Mouse (Mus musculus): Measurements from ENCODE around the gene Rdh16f2.
"Not testable (repeated sequence)": the region's sequence is repeated elsewhere in the genome, so short reads cannot be mapped to it uniquely, and the experiment has no call there.

The Rdh16f2 gene

DNA sequence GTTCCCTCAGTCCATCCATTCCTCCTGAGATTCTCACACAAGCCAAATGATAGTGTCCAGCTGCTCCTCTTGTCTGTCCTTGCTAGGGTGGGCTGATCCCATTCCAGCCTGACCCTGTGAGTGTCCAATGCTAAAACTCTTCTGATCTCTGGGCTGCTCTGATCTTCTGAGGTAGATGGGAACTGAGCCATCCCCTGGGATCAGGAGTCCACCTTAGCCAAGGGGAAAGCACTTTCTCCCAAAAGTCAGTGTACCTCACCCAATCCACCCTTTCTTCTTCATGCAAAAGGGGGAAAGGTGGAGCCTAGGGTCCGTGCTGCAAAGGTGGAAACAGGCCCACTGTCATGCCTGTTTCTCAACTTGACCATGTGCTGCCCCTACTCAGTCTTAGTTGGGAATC is 25.2 kb downstream of the Rdh16f2 start:
- no peak for DNase-seq (ENCODE audit: low spot score in 2 of 2)

DNA sequence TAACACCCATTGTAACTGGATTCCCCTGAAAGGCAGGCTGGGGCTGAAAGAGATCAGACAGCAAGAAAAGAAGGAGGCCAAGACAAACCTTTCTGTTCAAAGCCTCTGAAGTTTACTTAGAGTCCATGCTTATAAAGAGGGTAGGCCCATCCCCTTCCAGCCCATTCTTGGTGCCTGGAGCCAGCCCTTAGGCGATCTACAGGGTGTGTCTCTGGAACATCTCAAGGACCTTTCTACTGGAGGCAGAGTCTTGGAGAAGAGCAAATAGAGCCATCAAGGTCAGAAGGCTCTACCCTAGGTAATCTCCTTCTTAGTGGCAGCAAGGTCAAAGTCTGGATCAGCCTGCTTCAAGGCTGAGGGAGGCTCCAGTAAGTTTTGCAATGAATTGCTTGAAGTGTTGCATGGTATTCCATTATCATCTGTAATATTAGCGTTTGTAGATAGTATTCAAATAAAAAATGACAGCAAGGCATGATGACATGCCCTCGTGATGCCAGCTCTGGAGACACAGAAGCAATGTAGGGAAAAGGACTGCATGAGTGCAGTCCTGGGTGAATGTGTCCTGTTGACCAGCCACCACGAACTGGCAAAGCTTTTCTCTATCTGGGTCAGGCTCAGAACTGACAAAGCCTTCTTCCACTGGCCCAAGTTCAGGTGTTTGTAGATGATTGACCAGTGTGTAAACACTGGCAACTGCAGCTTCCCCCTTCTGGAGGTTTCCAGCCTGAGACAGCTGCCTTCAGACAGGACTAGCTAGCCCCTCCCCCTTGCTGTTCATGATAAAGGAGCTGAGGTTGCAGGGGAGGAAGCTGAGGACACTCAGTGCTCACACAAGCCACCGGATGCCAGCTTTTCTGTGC is 27.1 kb downstream of the Rdh16f2 start:
- DNase-seq (ENCODE audit: low spot score in 2 of 2) = not testable (repeated sequence)

DNA sequence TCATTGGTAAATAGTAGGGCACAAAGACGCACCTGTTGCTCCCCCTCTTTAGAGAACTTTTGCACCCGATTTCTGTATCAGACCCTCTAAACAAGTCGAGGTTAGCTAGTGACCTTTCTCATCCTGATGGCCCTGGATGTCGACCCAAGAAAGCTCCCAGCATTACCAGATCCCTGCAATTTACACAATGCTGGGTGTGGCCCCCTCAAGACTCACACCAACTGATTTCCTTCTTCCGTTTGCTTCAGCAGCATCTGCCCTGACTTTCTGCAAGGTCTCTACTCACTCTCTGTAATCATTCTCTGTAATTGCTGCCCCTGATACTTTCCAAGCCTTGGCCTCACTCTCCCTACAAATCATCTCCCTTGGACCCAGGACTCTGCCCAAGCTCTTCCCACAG is 30.4 kb downstream of the Rdh16f2 start:
- no peak for DNase-seq (ENCODE audit: low spot score in 2 of 2)

DNA sequence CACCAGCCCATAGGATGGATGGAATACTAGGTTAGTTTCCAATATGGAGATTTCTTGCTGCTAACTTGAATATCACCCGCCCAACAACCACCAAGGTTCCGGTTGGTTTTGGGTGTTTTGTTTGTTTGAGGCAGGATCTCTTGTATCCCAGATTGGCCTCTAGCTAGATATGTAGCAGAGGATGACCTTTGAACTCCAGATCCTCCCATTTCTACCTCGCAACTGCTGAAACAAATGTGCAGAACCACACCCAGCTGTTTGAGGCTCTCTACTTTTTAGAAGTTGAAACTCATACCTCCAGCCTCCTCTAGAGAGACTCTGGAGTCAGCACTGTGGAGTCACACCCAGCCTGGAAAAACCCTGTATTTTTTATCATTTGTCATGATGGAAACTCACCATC is 31.2 kb downstream of the Rdh16f2 start:
- no peak for DNase-seq (ENCODE audit: low spot score in 2 of 2)

DNA sequence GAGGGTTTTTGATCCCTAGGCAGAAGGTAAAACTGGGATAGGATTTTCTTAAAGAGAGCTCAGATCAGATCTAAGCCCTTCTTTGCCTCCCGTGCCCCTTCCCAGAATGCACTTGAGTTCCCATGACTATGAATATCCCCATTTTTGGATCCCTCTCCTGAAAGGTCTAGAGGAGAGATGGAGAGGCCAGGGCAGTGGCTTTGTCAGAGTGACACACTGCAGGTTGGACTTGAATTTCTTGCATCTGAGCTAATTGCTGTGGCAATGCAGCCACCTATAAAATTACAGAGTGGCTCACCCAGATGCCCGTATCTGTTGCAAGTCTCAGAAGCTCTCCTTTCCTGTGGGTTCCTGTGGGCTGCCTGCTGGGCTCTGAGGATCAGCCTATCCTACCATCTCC is 31.9 kb downstream of the Rdh16f2 start, which contains the start of gene Sdr9c7:
TSS of gene Sdr9c7 (plus strand) at position 301 of the 400 bp plus-strand sequence.
- no peak for DNase-seq (ENCODE audit: low spot score in 2 of 2)

DNA sequence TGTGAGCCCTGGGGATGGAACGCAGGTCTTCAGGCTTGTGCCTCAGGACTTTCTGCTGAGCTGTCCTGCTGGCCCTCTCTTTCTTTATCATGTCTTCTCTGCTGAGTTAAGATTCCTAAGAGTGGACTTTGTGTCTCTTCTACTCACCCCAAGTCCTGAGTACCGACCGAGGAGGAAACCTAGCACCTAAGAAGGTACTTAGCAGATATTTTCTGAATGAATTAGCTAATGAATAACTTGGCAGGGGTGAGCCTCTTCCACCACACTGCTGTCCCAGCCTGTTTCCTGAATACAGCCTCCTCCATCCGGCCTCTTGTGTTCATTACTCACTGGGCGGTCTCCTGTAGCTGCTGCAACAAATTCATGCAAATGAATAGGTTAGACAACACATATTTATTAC is 33.5 kb downstream of the Rdh16f2 start:
- DNase-seq (ENCODE audit: low spot score in 2 of 2) = no peak

DNA sequence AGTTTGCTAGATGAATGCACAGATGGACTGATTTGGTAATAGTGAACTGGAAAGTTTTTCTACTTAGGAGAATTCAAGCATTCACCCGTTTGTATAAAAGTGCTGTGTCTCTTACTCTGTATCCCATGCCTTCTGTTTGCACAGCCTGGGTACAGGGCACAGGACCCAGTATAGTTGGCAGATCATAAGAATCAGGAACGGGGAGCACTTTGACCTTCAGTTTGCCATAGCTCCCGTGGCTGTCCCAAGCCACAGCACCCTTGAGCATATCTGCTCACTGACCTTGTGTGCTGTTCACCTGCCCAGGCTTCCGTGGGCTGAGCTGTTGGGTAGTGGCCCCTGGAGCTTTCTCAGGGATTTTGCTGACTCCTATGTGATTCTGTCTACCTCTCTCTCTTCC is 35.5 kb downstream of the Rdh16f2 start:
- no peak for DNase-seq (ENCODE audit: low spot score in 2 of 2)

DNA sequence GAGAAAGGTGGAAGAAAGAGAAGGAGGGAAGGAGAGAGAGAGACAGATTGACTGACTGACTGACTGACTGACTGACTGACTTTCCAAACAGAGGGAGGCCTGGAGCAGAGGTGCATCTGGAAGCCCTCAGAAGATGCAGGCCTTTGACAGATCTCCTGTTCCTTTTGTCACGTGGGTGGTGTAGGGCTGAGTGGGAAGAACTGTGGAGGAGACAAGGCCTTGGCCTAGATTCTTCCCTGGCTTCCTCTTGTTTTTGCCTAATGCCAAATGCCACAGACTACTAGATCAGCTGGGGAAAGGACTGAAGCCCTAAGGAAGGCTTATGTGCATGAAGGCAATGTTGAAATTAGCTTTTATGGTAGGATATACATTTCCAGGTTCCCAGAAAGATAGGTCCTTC is 36.8 kb downstream of the Rdh16f2 start:
- DNase-seq (ENCODE audit: low spot score in 2 of 2) = no peak

DNA sequence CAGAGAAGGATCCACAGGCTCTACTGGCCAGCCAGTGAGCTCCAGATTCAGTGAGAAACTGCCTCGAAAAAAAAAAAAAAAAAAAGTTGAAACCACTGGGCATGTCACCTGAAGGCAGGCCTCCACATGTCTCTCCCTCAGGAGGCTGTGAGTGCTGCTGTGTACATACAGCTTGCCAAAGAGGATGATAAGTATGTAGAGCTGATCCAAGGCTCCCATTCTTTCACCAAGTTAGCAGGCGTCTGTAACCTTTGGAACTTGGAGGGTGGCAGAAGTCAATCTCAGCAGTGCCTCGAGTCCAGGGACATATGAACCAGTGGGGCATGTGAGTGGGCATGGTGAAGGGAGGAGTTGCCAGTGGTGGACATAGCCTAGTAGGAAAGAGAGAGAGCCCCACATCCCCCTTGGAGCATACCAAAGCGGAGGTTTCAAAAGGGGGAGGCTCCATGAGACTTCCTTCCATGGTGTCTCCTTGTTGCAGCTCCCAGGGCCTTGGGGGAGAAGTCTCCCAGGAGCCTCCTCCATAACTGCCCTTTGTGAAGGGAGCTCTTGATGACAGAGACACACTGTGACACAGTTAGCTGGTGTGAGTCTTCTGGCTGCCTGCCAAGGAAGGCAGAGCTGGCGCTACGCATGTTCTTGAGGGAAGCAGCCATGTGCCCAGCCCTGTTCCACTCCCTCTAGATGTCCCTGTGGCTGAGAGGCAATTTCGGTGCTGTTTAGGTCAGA is 38.6 kb downstream of the Rdh16f2 start:
- no peak for DNase-seq (ENCODE audit: low spot score in 2 of 2)

DNA sequence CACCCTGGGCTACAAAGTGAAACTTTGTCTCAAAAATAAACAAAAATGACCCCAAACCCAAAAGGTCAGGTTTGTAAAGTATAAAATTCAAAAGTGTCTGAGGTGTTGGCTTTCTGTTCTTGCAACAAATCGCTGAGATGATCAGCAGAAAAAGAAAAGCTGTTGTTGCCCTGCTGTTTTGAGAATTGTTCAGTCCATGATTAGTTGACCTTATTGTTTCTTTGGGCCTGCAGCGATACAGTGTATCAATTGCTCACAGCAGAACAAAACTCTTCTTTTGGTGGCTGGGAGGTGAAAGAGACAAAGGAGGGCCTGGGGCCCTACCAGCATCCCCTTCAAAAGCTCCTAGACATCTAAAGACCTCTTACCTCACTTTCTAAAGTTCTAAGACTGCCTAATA is 39.9 kb downstream of the Rdh16f2 start:
- DNase-seq (ENCODE audit: low spot score in 2 of 2) = no peak

DNA sequence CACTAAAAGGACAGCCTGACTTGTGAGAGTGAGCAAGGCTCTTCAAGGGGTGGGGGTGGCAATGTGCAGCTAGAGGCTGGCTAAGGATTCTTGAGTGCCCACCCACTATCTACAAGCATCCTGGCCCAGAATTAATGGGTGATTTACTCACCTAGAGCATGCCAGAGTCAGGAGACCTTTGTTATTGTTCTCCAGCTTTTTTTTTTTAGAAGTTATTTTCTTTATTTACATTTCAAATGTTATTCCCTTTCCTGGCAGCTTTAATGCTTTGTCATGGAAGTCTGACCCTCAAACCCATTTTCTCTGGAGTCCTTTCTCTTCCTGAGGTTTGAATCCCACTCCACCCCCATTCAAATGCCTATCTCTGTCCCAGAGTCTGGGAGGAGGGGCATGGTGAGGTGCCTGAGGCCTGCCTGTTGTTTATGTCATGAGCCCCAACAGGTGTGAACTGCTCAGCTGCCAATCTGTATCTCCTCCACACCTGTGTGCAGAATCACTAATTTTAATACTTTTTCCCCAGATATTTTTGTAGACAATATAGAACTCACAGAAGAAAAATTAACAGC is 41.2 kb downstream of the Rdh16f2 start:
- DNase-seq (ENCODE audit: low spot score in 2 of 2) = no peak

DNA sequence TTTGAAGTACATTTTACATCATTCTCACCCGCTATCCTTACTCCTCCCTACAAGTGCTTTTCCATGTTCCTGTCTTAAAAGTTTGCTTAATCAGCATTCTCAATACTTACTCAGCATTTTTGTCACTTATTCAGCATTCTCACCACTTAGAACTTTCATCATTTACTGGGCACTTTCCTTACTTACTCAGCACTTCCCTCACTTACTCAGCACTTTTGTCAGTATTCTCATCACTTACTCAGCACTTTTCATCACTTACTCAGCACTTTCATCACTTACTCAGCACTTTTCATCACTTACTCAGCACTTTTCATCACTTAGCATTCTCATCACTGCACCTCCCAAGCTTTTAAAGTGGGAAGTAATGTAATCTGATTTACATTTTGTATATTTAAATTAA is 49.3 kb downstream of the Rdh16f2 start:
- no peak for DNase-seq (ENCODE audit: low spot score in 2 of 2)

DNA sequence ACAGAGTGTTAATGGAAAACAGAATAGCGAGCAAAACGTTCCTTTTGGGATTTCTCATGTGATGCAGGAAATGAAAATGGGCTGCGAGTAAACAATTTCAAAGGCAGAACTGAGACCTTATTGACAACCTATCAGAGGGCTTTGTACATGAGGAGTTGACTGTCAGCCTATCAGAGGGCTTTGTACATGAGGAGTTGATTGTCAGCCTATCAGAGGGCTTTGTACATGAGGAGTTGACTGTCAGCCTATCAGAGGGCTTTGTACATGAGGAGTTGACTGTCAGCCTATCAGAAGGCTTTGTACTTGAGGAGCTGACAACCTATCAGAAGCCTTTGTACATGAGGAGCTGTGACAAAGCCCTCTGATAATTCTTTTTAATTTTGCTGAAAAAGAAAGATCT is 50.9 kb downstream of the Rdh16f2 start:
- not testable (repeated sequence) for DNase-seq (ENCODE audit: low spot score in 2 of 2)

DNA sequence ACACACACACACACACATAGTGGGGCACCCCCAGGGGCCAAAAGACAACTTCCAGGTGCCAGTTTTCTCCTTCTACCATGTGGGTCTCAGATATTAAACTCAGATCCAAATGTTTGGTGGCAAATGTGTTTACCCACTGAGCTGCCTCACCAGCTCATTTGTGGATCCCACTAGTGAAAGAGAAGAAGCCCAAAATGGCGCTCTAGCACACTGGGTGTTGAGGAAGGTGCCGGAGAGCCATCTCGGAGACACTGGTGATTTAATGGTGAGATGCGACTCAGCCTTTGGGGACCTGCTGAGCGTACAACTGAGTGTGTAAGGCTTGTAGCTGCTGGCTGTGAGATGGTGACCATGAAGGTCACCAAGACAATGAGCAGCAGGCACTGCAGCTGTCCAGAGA is 51.4 kb downstream of the Rdh16f2 start:
- no peak for DNase-seq (ENCODE audit: low spot score in 2 of 2)

DNA sequence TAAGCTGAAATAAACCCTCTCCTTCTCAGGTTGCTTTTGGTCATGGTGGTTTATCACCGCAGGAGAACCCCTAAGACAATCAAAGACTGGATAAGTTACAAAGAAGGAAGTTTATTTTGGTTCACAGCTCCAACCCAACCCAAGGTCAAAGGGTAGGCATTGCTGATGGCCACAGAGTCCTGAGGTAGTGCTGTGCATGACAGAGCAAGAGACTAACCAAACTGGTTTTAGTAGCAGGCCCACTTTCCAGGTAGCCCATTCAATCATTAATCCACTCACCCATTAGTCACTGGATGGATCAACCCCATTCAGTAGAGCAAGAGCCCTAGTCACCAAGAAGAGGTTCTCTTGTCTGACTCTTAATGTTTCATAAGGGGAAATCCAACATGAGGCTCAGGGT is 56.0 kb downstream of the Rdh16f2 start:
- no peak for DNase-seq (ENCODE audit: low spot score in 2 of 2)

DNA sequence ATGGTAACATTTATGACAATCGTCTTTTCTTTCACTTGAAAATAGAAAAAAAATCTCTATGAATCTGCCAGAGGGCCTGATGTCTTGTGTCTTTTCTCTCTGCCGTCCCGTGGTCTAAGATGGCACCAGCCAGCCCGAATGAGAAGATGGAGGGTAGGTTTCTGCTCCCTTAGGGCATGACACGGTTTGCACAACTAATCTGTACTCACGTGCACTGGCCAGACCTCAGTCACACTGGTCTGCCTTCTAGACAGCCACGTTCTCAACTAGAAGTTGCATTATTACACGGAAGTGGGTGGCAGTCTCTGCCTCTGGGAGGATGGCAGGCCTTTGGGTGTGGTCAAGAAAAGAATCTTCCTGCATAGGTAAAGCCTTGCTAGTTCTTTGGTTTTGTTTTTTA is 56.8 kb downstream of the Rdh16f2 start:
- no peak for DNase-seq (ENCODE audit: low spot score in 2 of 2)

DNA sequence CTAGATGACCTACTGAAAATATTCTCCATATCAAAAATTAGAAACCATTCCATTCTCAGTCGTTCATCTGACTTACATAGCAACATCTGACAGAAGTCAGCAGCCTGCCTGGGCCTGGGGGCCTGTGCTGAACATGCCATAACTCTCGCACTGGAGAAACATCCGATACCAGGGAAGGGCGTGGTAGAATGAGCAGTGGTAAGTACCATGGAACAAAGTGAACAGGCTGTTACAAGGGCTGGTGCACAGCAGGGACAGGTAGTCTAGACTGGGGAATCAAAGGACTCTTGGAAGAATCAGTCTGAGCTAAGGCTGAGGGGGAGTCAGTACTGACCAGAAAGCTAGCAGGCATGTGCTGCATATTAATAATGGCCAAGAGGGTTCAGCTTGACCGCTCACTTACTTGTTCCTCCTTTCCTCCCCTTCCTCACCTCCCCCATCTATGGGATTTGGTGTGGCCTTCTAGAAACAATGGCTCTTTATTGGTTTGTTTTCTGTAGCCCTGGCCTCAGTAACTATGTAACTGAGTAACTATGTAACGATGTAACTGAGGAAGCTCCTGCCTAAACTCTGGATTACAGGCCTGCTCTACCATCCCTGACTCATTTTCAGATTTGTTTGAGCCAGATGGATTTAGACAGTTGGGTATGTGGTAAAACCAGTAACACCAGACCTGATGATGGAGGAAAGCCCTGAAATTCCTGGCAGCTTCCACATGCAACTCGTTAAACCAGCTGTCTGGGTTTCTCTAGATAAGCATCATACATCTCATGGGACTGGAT is 58.5 kb downstream of the Rdh16f2 start:
- no peak for DNase-seq (ENCODE audit: low spot score in 2 of 2)

All from spleen, postnatal 4 days (tissue).